Mouse (Mus musculus): ENCODE results near the gene Slc5a9.
"Not testable (repeated sequence)": the region's sequence is repeated elsewhere in the genome, so short reads cannot be mapped to it uniquely, and the experiment has no call there.

Gene Slc5a9

DNA sequence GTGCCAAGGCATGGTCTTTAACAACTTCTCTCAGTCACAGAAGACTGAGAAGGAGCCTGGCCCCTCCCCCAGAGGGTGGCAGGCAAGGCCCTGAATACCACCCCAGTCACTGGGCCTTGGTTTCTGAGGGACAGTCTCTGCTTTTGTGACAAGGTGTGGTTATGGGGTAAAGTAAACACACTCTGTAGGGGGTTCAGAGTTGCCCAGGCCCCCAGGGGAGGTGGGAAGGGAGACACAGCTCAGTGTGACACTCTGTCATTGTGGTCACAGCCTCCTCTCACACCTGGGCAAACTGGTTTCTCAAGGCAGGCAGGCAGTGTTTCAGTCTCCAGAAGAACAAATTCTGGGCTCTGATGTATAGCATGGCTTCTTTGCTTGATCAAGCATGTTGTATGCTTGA lies at the start of gene Slc5a9:
Gene Slc5a9 (minus strand): TSS at position 144 of the 400 bp plus-strand sequence.
- no peak for DNase-seq

DNA sequence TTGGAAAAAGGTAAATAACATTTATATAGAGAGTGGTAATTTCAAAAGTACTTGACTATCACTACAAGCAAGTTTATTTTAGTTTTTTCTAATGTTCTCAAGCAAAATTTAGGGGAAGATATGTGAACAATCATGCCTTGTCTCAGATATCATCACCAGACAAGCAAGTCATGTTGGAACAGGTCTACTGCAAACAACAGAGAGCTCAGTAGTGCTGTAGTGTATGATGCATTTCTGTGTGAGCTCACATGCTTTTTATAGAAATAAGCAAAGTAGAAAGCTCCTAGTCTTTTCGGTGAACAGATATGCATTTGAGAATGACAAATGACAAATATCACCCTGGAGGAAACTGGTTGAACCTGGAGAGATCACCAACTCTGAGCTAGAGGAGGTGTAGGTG lies 16.4 kb upstream of the Slc5a9 start, which contains the start of gene Skint8:
Gene Skint8 (plus strand): TSS at position 301 of the 400 bp plus-strand sequence.
- no peak for DNase-seq

DNA sequence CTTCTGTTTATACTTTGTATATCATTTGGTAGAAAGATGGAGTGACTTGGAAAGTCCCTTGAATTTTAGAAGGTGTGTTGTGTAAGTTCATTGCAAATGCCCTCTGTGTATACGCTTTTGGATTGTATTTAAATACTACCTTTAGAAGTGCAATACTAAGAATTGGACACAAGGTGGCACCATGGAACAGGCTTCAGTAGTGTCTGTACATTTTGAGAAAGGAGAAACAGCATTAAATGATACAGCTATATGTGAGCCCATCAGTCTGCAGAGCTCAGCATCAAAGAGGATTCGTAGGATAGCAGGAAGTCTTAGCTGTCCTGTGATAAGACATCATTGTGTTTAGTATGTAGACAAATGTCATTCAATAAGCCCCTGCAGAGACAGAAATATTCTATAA lies 5.2 kb upstream of the Slc5a9 start:
- DNase-seq, result peak; percentile 53

DNA sequence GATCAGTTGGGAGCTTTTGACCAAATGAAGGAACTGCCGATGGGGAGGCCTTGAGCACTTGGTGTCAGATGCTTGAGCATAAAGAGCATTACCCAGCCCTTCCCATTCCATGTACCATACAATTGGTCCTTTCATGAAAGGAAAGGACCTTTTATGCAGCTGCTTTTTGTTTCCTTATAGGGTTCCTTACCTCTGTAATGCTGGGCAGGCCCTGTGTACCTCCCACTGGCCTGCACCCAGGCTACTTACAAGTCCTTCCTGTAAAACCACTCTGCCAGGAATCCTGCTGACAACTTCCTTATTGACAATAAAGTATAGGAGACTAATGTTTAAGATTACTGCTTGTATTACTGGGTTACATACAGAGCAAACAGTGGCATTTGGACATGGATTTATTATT lies 1.2 kb downstream of the Slc5a9 start:
- DNase-seq, result no peak

DNA sequence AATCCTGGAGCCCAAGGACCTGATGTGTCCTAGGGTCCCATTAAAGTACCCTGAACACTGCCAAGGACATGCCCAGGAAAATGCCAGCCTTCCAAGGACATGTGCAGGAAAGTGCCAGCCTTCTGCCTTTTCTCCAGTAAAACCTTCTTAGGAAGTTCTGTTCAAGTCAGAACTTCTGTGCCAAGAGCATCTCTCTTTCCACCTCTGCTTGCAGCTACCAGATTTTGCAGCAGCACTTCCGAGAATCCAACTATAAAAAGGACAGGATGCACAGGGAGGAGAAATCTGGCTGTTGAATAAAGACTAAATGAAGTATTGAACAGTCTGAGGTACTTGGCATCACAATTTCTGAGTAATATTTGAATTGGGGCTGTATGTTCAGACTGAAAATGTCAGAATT lies 2.2 kb downstream of the Slc5a9 start:
- not testable (repeated sequence) for DNase-seq

DNA sequence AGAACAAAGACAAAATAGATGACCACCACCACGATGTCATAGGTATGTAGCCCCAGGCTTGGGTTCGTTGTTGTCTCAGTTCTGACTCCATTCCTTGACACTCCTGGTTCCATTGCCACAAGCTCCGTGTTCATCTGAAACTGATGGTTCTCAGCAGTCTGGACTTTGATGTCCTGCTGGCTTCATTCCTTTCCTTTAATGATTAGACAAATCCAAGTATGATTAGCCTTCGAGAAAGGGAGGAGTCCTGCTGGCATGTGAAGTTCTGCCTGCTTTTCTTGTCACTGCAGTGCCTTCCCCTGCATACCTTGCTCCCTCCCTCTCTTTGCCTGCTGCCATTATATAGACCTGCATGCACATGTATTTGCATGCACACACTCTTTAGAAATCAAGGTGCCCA lies 4.2 kb downstream of the Slc5a9 start:
- peak; percentile 89 for DNase-seq

DNA sequence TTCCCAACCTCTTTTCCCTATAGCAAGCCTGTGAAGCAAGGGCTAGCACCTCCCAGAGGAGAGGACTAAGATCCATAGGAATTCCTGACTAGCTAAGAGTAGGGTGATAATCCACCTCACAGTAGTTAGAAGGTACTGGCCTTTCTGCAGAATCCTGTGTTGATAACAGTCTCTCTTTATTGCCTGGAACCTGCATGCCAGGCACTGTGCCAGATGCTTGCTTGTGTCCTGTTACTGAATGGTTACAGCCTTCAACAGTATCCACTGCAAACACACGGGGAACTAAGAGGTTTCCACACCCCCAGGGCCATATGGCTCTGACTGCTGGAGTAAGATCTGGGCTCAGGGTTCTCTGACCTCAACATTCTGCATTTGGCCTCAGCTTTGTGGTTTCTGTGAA lies 5.0 kb downstream of the Slc5a9 start:
- peak; percentile 47 for DNase-seq

DNA sequence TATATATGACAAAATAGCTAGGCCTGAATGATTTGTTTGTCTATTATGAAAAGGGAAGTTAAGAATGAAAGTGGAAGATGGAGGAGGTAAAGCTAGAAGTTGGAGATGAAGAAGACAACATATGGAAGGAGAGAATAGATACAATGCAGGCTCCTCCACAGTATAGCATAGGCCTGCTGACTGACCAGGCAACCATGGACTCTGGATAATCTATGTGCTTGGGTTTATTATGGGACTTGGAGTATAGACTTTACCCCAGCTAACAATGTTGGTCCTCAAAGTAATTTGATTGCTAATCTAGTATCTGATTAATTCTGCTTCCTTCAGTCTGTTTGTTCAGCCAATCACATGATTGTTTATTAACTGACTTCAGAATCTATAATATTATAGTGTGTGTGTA lies 10.6 kb downstream of the Slc5a9 start:
- DNase-seq, result no peak

DNA sequence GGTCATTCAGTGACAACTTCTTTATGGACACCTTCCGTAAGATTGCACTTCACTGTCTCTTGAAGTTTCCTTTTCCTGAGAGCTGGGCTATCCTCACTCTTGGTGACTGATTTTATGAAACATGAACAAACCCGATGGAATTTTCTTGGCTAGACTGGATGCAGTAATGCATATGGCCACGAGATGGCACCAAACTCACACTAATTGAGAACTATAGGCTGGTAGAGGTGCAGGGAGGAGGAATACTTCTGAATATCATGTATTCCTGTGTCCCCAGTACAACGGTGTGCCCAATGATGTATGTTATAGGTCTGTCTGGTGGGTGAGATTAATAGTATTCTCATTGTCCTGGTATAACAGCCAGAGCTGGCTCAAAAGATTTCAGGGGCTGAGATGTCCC lies 16.1 kb downstream of the Slc5a9 start:
- DNase-seq, result peak; percentile 83

DNA sequence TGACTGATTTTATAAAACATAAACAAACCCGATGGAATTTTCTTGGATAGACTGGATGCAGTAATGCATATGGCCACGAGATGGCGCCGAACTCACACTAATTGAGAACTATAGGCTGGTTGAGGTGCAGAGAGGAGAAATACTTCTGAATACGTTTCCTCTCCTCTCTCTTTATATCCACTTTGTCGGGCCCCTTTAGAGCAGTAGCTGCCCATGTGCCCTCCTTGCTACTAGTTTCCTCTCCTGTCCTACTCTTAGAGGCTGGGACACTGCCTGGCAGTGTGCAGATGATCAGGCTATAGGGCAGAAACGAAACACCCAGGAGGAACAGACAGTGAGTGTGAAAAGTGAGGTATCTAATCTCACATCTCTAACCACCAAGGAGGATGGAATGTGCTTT lies 16.7 kb downstream of the Slc5a9 start:
- DNase-seq, result peak; percentile 71

DNA sequence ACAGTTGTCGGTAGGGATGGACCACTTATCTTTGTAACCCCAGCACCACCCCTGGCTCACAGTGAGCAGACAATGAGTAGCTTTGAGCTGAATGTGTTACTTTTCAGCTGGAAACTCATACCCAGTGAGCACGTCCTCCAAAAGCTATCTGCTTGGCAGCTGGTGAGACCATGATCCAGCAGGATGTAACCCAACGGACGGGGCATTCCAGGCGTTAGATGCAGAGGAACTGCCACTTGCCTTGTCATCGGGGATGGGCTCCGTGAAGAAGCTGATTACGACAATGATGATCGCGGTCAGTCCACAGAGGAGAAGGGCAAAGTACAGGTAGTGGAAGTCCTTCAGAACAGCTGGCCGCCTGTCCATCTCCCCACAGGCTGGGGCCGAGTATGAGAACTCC lies 19.2 kb downstream of the Slc5a9 start:
- no peak for DNase-seq

DNA sequence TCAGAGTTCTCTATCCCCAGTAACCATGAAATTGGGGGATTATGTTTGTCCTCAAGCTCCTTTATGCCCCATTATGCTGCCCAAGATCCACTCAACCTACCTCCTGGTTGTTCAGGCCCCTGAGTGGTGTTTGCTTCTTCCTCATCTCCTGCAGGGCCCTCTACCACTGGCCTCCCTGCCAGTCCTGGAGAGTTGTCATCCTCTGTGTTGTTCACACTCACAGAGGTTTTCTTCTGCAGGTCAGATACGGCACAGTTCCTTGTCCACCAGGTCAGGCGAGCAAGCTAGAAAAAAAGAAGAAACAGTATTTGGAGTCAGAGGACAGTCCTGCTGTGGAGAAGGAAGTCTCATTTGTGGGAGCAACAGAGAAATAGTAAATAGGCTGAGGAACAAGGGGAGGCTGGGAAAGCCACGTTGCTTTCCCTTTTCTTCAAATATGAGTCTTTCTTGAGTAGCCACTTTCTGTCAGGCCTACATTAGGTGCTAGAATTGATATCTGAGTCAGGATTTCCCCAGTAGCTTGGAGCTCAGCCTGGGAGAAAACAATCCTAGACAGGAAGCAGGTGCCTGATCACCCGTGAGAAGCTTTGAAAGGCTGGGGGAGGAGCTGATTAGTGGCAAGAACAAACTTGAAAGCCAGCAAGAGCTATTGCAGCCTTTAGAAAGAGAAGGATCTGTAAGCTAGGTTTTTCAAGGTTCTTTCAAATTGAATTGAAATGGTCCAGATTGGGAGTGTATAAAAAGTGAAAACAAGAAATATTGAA lies 22.4 kb downstream of the Slc5a9 start:
- DNase-seq, result no peak

DNA sequence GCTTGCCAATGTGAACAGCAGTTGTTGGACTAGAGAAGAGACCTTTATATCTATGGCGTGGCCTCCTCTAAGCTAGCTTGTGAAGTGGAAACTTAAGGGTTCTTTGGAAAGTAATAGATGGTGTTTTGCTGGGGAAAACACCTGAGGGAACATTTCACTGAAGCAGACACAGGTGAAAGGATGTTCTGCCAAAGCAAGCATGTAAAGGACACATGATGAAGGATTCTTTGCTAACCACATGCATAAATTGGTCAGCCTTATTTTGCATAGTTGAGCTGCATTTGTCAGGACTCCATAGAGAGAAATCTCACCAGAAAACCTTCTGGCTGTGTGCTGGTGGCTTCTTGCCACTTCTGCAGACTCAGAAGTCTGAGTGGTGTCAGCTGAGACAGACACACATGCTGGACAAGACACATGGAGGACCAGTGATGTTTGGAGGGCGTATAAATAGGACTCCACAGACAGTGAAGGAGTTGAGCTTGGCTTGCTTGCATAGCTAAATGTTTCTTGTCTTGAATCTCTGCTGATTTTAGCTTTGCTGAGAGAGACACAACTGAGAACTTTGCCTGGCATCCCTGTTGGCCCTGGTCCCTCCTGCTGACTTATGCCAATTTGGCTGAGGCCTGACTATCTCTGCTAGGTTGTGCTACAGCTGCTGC lies 34.8 kb downstream of the Slc5a9 start:
- DNase-seq, result no peak

DNA sequence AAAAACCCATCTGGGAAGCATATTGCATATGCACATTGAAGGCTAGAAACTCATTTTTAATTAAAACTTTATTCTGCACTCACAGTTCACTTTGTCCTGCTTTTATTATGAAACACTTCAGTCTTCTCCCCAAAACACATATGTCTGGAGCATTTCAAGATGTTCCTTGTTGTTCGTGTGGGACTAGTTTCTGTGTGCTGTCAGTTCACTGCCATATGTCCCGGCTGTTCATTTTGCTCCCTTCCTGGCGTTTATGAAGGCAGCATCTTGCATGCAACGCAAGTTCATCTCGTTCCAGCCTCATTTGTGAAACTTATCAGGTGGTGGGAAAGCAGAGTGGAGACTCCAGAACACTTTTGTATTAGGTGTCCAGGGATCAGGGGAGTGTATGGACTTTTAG lies 36.0 kb downstream of the Slc5a9 start:
- DNase-seq, result no peak

DNA sequence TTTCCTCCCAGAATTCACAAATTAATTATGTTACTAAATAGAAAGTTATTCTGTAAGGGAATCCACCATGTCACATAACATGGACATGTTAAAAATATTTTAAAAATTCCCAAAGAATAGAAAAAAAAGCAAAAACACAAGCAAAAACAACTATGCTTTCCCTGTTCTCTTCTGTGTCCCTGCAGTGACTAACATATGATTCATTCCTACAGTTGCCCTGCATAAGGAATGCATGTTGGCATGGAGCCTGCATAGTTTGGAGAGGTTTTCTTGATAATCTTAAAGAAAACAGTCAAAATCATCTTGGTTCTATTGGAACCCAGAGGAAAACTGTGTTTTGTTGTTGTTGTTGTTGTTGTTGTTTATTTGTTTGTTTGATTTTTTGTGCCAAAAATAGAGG lies 50.1 kb downstream of the Slc5a9 start:
- DNase-seq, result no peak

DNA sequence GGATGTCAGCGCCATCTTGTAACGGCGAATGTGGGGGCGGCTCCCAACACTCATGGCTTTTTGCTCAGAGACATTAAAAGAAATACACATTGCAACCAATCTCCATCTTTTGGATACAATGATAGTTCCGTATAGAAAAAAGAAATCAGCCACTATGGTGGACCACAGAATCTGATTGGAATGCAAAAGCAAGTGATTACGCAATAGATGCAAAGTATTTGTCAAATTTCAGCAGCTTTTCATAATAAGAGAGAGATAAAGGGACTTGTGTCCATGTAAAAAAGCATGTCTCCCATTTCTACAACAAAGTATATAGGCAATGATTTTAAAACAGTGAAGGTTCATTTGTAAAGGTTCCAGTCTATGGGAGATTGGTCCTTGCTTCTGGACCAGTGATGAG lies 63.8 kb downstream of the Slc5a9 start:
- DNase-seq, result no peak

All from kidney, adult 9 months (tissue).